Mouse (Mus musculus) erythroblast, embryonic 14.5 days (primary cell): ENCODE results near the gene Lurap1l. TPM values are rescaled to one million over a fixed set of nuclear protein-coding genes. Genes with fewer than 3 reads are reported as not detected.

Experiments
- H3K27me3 ChIP-seq: 2 replicates; pipeline ENCODE4 v1.6.1; 2012; ENCODE audit warnings: inconsistent platforms; ENCODE audit not compliant: control insufficient read depth
- H3K36me3 ChIP-seq: 2 replicates; pipeline ENCODE4 v1.6.1; 2012; ENCODE audit warnings: mild to moderate bottlenecking, inconsistent platforms; ENCODE audit not compliant: control insufficient read depth
- H3K4me1 ChIP-seq: 2 replicates; pipeline ENCODE4 v1.6.1; 2012; ENCODE audit warnings: inconsistent platforms; ENCODE audit not compliant: control insufficient read depth
- H3K4me3 ChIP-seq: replicated peaks from 2 replicates; pipeline ENCODE3; 2012; ENCODE audit warnings: moderate library complexity, mild to moderate bottlenecking, inconsistent platforms
- H3K9me3 ChIP-seq: 2 replicates; pipeline ENCODE4 v1.6.1; 2012; ENCODE audit warnings: low read length, inconsistent platforms, mixed read lengths; ENCODE audit not compliant: control insufficient read depth
- GATA1 ChIP-seq: IDR thresholded peaks from 2 replicates; pipeline ENCODE4 v1.6.1; 2012; ENCODE audit warnings: low read length, inconsistent platforms, mixed read lengths
- TAL1 ChIP-seq: IDR thresholded peaks from 3 replicates; pipeline ENCODE4 v1.6.1; 2012; ENCODE audit warnings: low read length, inconsistent platforms, mixed read lengths
- polyA plus RNA-seq: library from polyadenylated mRNA; stranded (reverse); fragments of >175 nt; gene quantifications from 2 replicates; pipeline ENCODE4 v1.2.3, GENCODE M21; 2012

Gene Lurap1l
- polyA plus RNA-seq, 1 experiment = 0.01 TPM

DNA sequence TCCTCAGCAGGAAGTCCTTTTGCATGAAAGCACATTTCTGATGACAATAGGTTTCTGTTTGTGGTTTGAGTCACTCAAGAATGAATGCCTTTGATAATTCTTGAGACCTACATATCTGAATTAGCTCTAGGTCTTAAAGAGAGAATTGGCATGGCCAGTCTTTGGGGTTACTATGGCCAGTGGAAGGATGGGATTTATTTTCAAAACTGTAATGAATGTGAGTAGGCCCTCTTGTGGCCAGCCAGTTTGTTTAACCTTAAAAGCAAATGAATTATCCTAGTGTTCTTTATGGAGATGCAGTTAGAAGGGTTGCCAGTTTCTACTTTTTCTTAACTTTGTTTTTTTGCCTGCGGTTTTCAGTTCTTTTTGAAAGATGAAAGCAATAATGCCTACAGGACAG is 42.2 kb downstream of the Lurap1l start:
- H3K36me3 ChIP-seq = no peaks in the 10 kb centered on the region
- H3K27me3 ChIP-seq = no peaks in the 10 kb centered on the region
- no peaks in the 10 kb centered on the region for H3K4me1 ChIP-seq
- H3K9me3 ChIP-seq = no peaks in the 10 kb centered on the region
- H3K4me3 ChIP-seq = no peak overlapping the region
- TF ChIP-seq TAL1 (no peak), GATA1 (no peak)

DNA sequence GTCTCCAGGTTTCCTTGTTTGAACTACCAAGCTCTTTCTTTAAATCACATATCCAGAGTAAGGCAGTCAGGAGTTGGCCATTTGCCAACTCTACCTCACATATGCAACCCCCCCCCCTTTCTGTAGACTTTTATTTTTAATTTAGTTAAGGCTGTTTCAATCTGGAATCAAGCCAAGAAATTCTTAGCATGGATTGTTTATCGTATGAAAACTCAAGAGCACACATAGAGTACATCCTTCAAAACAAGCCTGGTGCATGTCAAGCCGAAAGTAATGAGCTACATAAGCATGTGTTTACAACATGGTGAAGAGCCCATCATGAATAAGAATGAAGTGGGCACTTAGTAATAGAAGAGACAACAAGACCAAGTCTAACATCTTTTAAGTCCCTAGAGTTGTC is 45.5 kb downstream of the Lurap1l start:
- Histone ChIP-seq H3K4me1 (no peaks in the 10 kb centered on the region), H3K36me3 (no peaks in the 10 kb centered on the region), H3K4me3 (no peak overlapping the region), H3K9me3 (no peaks in the 10 kb centered on the region), H3K27me3 (no peaks in the 10 kb centered on the region)
- TF ChIP-seq GATA1 (no peak), TAL1 (no peak)

DNA sequence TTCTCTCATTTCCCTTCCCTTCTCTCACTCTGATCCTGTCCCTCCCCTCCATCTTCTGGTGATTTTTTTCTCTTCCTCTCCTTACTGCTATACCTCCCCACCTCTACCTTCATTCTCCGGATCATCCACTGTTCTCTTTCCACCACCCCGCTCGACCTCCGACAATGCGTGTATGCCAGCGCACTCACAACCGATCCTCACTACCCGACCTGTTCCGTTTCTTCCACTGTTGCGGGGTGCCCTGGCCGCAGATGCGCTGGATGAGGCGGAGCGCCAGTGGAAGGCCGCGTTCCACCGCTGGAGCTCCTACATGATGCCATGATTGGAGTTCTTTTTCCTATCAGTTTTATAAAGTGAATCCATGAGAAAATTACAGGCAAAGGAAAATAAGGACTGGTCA is 57.1 kb downstream of the Lurap1l start:
- no peaks in the 10 kb centered on the region for H3K4me1 ChIP-seq
- no peak overlapping the region for H3K4me3 ChIP-seq
- H3K36me3 ChIP-seq = no peaks in the 10 kb centered on the region
- no peaks in the 10 kb centered on the region for H3K27me3 ChIP-seq
- TF ChIP-seq TAL1 = no peak
- TF ChIP-seq GATA1 = no peak
- H3K9me3 ChIP-seq = peaks cover 5% of the 10 kb centered on the region

DNA sequence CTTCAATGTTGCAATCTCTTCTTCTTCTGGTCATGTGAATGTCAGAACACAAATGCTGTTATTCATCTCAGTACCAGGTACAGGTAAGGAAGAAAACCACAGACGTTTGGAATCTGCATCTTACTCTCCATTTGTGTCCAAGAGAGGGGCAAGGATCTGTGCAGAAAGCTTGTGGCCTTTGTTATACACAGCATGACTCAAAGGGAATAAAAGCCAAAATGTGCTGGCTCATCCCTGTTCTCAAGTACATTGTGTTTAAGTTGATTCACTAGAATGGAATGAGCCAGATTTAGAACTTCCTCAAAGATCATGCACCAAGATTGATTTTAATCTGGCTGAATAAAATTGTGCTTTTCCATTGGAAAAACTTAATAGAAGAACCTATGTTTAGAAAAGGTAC is 61.4 kb downstream of the Lurap1l start:
- H3K36me3 ChIP-seq = no peaks in the 10 kb centered on the region
- no peak overlapping the region for H3K4me3 ChIP-seq
- TF ChIP-seq TAL1 (no peak), GATA1 (no peak)
- peaks cover 5% of the 10 kb centered on the region for H3K9me3 ChIP-seq
- no peaks in the 10 kb centered on the region for H3K4me1 ChIP-seq
- no peaks in the 10 kb centered on the region for H3K27me3 ChIP-seq

DNA sequence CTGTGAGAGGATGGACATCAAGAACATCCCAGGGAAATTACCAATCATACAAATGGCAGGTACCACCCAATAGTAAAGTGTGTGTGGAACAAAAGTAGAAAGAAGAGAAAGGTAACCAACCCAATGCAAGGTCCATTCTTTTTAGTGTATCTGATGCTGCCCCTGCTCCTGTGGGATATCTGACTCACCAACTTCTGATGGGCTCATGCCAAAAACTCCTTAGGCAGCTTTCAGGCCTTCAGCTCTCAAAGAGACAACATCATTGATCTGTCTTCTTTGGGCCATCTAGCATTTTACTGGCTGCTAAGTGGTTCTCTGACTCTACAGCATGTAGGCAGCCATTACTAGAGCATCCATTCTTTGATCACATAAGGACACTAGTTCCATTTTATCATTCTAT is 63.5 kb downstream of the Lurap1l start:
- Histone ChIP-seq H3K27me3 (no peaks in the 10 kb centered on the region), H3K36me3 (no peaks in the 10 kb centered on the region), H3K9me3 (no peaks in the 10 kb centered on the region), H3K4me3 (no peak overlapping the region), H3K4me1 (no peaks in the 10 kb centered on the region)
- no peak for TF ChIP-seq GATA1
- TF ChIP-seq TAL1 = no peak

DNA sequence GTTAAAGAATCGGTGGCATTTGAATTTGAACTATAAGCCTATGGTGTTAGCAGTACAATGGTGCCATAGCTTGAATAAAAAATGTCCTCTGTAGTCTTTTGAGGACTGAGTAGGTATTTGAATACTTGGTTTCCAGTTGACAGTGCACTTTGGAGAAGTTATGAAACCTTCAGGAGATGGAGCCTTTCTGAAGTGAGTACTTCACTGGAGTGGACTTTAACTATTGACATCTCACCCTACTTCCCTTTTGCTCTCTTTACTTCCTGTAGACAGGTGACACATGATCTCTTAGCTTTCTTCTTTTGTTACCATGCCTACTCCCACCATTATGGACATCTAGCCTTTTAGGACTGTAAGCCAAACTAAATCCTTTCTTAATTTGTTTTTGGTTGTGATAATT is 80.4 kb downstream of the Lurap1l start:
- no peaks in the 10 kb centered on the region for H3K27me3 ChIP-seq
- no peaks in the 10 kb centered on the region for H3K36me3 ChIP-seq
- H3K9me3 ChIP-seq = no peaks in the 10 kb centered on the region
- TF ChIP-seq GATA1 (no peak), TAL1 (no peak)
- no peak overlapping the region for H3K4me3 ChIP-seq
- H3K4me1 ChIP-seq = no peaks in the 10 kb centered on the region

DNA sequence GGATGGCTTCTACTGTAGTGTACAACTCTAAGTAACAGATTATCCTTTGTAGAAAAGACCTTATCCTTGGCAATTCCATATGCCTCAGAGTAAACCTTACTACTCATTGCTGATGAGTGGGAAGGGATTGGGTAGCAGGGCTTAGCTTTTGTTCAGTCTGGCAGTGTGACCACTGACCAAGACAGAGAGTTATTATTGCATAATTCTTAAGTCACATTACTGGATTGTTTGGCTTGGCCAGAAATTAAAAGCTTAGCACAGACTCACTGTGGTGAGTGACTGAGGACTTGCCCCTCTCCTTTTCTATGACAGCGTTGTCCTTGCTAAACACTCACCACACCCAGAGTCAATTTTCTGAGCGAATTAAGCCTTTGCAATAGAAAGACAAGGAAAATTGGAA is 93.1 kb downstream of the Lurap1l start:
- Histone ChIP-seq H3K27me3 (no peaks in the 10 kb centered on the region), H3K4me3 (no peak overlapping the region), H3K9me3 (peaks cover 11% of the 10 kb centered on the region), H3K4me1 (no peaks in the 10 kb centered on the region), H3K36me3 (no peaks in the 10 kb centered on the region)
- TF ChIP-seq GATA1 (no peak), TAL1 (no peak)

Other genes with a start within 250 kb of the Lurap1l start
- not detected in 2 replicates for gene Tyrp1, start 76.5 kb upstream of the Lurap1l start, polyA plus RNA-seq